Mouse (Mus musculus): ENCODE data around the gene Isg15. TPM values are rescaled to one million over a fixed set of nuclear protein-coding genes. Genes with fewer than 3 reads are reported as not detected.

The Isg15 gene
- 12.4 TPM for total RNA-seq (2023)

GRCm38 (mm10) chr4:156200623-156201475 is at the start of gene Isg15:
TSS of gene Isg15 (minus strand) at chr4:156200818.

GRCm38 (mm10) chr4:156235808-156236533 is 35.4 kb upstream of the Isg15 start, which contains the start of gene Noc2l:
TSS of gene Noc2l (plus strand) at chr4:156236010.

GRCm38 (mm10) chr4:156234701-156235213 is 34.1 kb upstream of the Isg15 start, which contains the start of gene Plekhn1:
TSS of gene Plekhn1 (minus strand) at chr4:156234857.

GRCm38 (mm10) chr4:156215649-156216048 is 15.0 kb upstream of the Isg15 start, which contains the start of gene Perm1:
TSS of gene Perm1 (plus strand) at chr4:156215868.

GRCm38 (mm10) chr4:156203001-156203412 is 2.4 kb upstream of the Isg15 start, which contains the start of gene AW011738:
TSS of gene AW011738 (plus strand) at chr4:156203304.

GRCm38 (mm10) chr4:156197131-156197828 is 3.3 kb downstream of the Isg15 start, which contains the start of gene Agrn:
TSS of gene Agrn (minus strand) at chr4:156197488.

Other genes starting within 250 kb of the Isg15 start
- 7.0 TPM for gene C1qtnf12, start 238.5 kb downstream of the Isg15 start, total RNA-seq (2023)
- 4.0 TPM for gene B3galt6, start 208.2 kb downstream of the Isg15 start, total RNA-seq (2023)
- gene Sdf4, start 207.9 kb downstream of the Isg15 start, total RNA-seq (2023) = 200 TPM
- 24.3 TPM for gene Tnfrsf4, start 187.0 kb downstream of the Isg15 start, total RNA-seq (2023)
- 65.3 TPM for gene Tnfrsf18, start 174.7 kb downstream of the Isg15 start, total RNA-seq (2023)
- gene Ttll10, start 141.4 kb downstream of the Isg15 start, total RNA-seq (2023) = not detected
- gene 9430015G10Rik, start 90.8 kb downstream of the Isg15 start, total RNA-seq (2023) = 48.2 TPM
- 0.83 TPM for gene Rnf223, start 70.3 kb downstream of the Isg15 start, total RNA-seq (2023)
- gene Agrn, start 3.3 kb downstream of the Isg15 start, total RNA-seq (2023) = 6.9 TPM
- gene AW011738, start 2.5 kb upstream of the Isg15 start, total RNA-seq (2023) = 7.5 TPM
- 0.33 TPM for gene Perm1, start 15.1 kb upstream of the Isg15 start, total RNA-seq (2023)
- 53.1 TPM for gene Plekhn1, start 34.0 kb upstream of the Isg15 start, total RNA-seq (2023)
- 94.1 TPM for gene Noc2l, start 35.2 kb upstream of the Isg15 start, total RNA-seq (2023)
- gene Samd11, start 54.8 kb upstream of the Isg15 start, total RNA-seq (2023) = 1.3 TPM
- gene Vmn2r-ps159, start 130.3 kb upstream of the Isg15 start, total RNA-seq (2023) = not detected

Measured in CD4-positive naive resting alpha-beta T cell, adult 57 days (primary cell).